Mouse (Mus musculus) neural tube, postnatal 0 days (tissue): ENCODE measurements around the gene Rab31. TPM values are rescaled to one million over a fixed set of nuclear protein-coding genes. Genes with fewer than 3 reads are reported as not detected.

Experiments used
- polyA plus RNA-seq: library from polyadenylated mRNA; unstranded; fragments of >200 nt; fragmentation: Nextera tagmentation; extraction: Ambion mirVana; gene quantifications from 2 replicates; pipeline ENCODE4 v1.2.1, GENCODE M21; 2015

Rab31 gene
- polyA plus RNA-seq = 53.1 and 53.6 TPM in 2 replicates

GRCm38 (mm10) chr17:65771951-65772934 is at the start of gene Rab31:
Gene Rab31 (minus strand): TSS chr17:65772752.

GRCm38 (mm10) chr17:65782551-65783141 is 10.1 kb upstream of the Rab31 start, which contains the start of gene Ppp4r1:
Gene Ppp4r1 (plus strand): TSS chr17:65782573.

GRCm38 (mm10) chr17:65641734-65642218 is 130.8 kb downstream of the Rab31 start, which contains the start of gene Txndc2:
Gene Txndc2 (minus strand): TSS chr17:65642168.

DNA sequence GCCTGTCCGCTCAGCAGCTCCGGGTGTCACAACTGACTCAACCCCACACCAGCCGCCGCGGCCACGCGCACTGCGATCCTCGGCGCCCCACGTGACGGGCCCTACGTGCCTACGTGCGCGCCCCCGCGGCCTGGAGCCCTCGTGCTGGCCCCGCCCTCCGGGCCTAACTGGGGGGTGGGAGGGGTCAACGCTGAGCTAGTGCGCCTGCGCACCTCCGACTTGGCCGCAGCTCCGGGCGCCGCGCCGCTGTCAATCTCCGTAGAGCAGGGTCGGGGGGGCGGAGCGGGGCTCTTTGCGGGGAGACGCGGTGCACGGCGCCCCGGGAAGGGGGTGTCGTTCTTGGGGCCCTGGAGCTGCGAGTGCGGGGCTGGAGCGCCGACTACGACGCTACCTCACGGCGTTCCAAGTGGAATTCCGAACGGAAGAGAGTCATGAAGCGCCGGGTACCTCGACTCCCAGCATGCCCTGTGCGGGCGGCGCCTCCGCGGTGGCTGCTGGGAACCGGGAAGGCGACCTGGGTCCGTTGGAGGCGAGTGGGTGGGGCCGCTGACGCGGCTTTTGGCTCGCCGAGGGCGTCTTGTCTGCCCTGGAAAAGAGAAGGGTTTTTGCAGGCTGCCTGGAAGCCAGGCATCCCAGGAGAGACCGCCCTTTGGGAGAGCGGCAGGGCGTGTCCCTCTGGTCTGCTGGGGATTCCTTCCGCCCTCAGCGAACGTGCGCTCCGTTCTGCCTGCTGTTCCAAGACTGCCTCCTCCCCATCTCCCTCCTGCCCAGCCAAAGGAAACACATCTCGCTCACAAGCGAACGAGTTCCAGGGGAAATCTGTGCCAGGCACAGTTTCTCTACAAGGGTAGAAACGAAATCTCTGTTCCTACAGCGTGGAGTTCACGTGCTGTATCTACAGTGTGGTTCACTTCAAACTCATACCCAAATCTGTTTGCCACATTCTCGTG is 158.8 kb downstream of the Rab31 start, which contains the start of gene Vapa:
Vapa (minus strand) TSS at position 93 of the 950 bp plus-strand sequence.

Other genes with a start within 250 kb of the Rab31 start
- gene Tmem232, start 232.0 kb downstream of the Rab31 start, polyA plus RNA-seq = 2.5 and 3.6 TPM in 2 replicates
- gene Vapa, start 159.2 kb downstream of the Rab31 start, polyA plus RNA-seq = 303 and 325 TPM in 2 replicates
- gene Txndc2, start 130.6 kb downstream of the Rab31 start, polyA plus RNA-seq = 0.19 TPM in 1 of 2 replicates, not detected in the other
- 24.3 and 25.6 TPM in 2 replicates for gene Ppp4r1, start 9.8 kb upstream of the Rab31 start, polyA plus RNA-seq
- 65.1 and 76.3 TPM in 2 replicates for gene Ralbp1, start 113.0 kb upstream of the Rab31 start, polyA plus RNA-seq
- gene Twsg1, start 178.5 kb upstream of the Rab31 start, polyA plus RNA-seq = 39.1 and 39.9 TPM in 2 replicates